Mouse (Mus musculus) heart, adult 2 months (tissue): ENCODE data around the gene 4930404H24Rik.

ENCODE experiments used
- CTCF ChIP-seq: fragments of 200-600 bp; IDR thresholded peaks from 2 replicates; pipeline ENCODE4 v1.8.1; 2022; ENCODE audit warnings: antibody characterized with exemption, mild to moderate bottlenecking, moderate library complexity
- EP300 ChIP-seq: fragments of 200-500 bp; IDR thresholded peaks from 2 replicates; pipeline ENCODE4 v1.6.1; 2011; ENCODE audit warnings: low read depth, low read length, control low read depth; ENCODE audit not compliant: insufficient read depth
- POLR2A ChIP-seq: fragments of 200-500 bp; IDR thresholded peaks from 2 replicates; pipeline ENCODE4 v1.6.1; 2011; ENCODE audit warnings: mild to moderate bottlenecking, low read depth, low read length, control low read depth; ENCODE audit not compliant: insufficient read depth

GRCm38 (mm10) chr2:153467372-153467771 is 25.2 kb upstream of the 4930404H24Rik start:
- TF ChIP-seq POLR2A, result no peak
- no peak for TF ChIP-seq CTCF
- no peak for TF ChIP-seq EP300
